Mouse (Mus musculus): ENCODE results near the gene Ccdc152.

Ccdc152 gene

GRCm38 (mm10) chr15:3303426-3303825 is at the start of gene Ccdc152:
Gene Ccdc152 (minus strand): TSS chr15:3303526.
- DNase-seq (ENCODE audit: low read depth, low spot score), result no peak

- no peak for DNase-seq (ENCODE audit: low read depth, low spot score)
Observed at GRCm38 (mm10) chr15:3349306-3350064, 46.2 kb upstream of the Ccdc152 start.

- no peak for DNase-seq (ENCODE audit: low read depth, low spot score)
Observed at GRCm38 (mm10) chr15:3346682-3347081, 43.4 kb upstream of the Ccdc152 start.

- no peak for DNase-seq (ENCODE audit: low read depth, low spot score)
Observed at GRCm38 (mm10) chr15:3344555-3344954, 41.2 kb upstream of the Ccdc152 start.

- no peak for DNase-seq (ENCODE audit: low read depth, low spot score)
Observed at GRCm38 (mm10) chr15:3341806-3342582, 38.7 kb upstream of the Ccdc152 start.

- no peak for DNase-seq (ENCODE audit: low read depth, low spot score)
Observed at GRCm38 (mm10) chr15:3339847-3340246, 36.5 kb upstream of the Ccdc152 start.

GRCm38 (mm10) chr15:3332517-3332916 is 29.2 kb upstream of the Ccdc152 start:
- DNase-seq (ENCODE audit: low read depth, low spot score), result no peak

GRCm38 (mm10) chr15:3331813-3332212 is 28.5 kb upstream of the Ccdc152 start:
- DNase-seq (ENCODE audit: low read depth, low spot score), result no peak

- DNase-seq (ENCODE audit: low read depth, low spot score), result no peak
Observed at GRCm38 (mm10) chr15:3330291-3330690, 27.0 kb upstream of the Ccdc152 start.

GRCm38 (mm10) chr15:3323041-3323440 is 19.7 kb upstream of the Ccdc152 start:
- DNase-seq (ENCODE audit: low read depth, low spot score), result no peak

- DNase-seq (ENCODE audit: low read depth, low spot score), result no peak
Observed at GRCm38 (mm10) chr15:3319929-3320328, 16.6 kb upstream of the Ccdc152 start.

- DNase-seq (ENCODE audit: low read depth, low spot score), result no peak
Observed at GRCm38 (mm10) chr15:3316617-3317016, 13.3 kb upstream of the Ccdc152 start.

- no peak for DNase-seq (ENCODE audit: low read depth, low spot score)
Observed at GRCm38 (mm10) chr15:3312937-3313336, 9.6 kb upstream of the Ccdc152 start.

GRCm38 (mm10) chr15:3309856-3310255 is 6.5 kb upstream of the Ccdc152 start:
- DNase-seq (ENCODE audit: low read depth, low spot score), result no peak

GRCm38 (mm10) chr15:3300361-3301100 is 2.8 kb downstream of the Ccdc152 start:
- no peak for DNase-seq (ENCODE audit: low read depth, low spot score)

- no peak for DNase-seq (ENCODE audit: low read depth, low spot score)
Observed at GRCm38 (mm10) chr15:3297615-3298014, 5.7 kb downstream of the Ccdc152 start.

GRCm38 (mm10) chr15:3295986-3296385 is 7.3 kb downstream of the Ccdc152 start:
- no peak for DNase-seq (ENCODE audit: low read depth, low spot score)

- DNase-seq (ENCODE audit: low read depth, low spot score), result no peak
Observed at GRCm38 (mm10) chr15:3293477-3293876, 9.8 kb downstream of the Ccdc152 start.

GRCm38 (mm10) chr15:3290435-3290834 is 12.9 kb downstream of the Ccdc152 start:
- DNase-seq (ENCODE audit: low read depth, low spot score), result no peak

- no peak for DNase-seq (ENCODE audit: low read depth, low spot score)
Observed at GRCm38 (mm10) chr15:3286032-3286431, 17.3 kb downstream of the Ccdc152 start.

- no peak for DNase-seq (ENCODE audit: low read depth, low spot score)
Observed at GRCm38 (mm10) chr15:3281737-3282136, 21.6 kb downstream of the Ccdc152 start.

GRCm38 (mm10) chr15:3281216-3281615 is 22.1 kb downstream of the Ccdc152 start:
- DNase-seq (ENCODE audit: low read depth, low spot score), result no peak

Measured in c-Kit-negative CD71-positive TER-119-positive erythroid progenitor cells, embryonic 14.5 days (primary cell).